Mouse (Mus musculus): Measurements from ENCODE around the gene Vmn1r198.

GRCm38 (mm10) chr13:22324289-22324688 lies 25.9 kb upstream of the Vmn1r198 start, which contains the start of gene Vmn1r197:
- TF ChIP-seq POLR2A (IDR thresholded peaks at IDR 0.05; ENCODE audit: borderline replicate concordance, extremely low read depth, insufficient read depth, insufficient read length, poor library complexity, severe bottlenecking) (no peak), CTCF (IDR thresholded peaks at IDR 0.05; ENCODE audit: borderline replicate concordance, extremely low read depth, insufficient read depth, insufficient read length) (no peak)

Data from brain, embryonic 14.5 days (tissue).